Mouse (Mus musculus): ENCODE measurements at regions not wholly inside any gene's neighbourhood (a gene's known extent, or its start where the extent isn't known, plus 50 kb on each side); places are given as distances from the start of the nearest gene placed in this dataset.
"Not testable (repeated sequence)": the region's sequence is repeated elsewhere in the genome, so short reads cannot be mapped to it uniquely, and the experiment has no call there.

DNA sequence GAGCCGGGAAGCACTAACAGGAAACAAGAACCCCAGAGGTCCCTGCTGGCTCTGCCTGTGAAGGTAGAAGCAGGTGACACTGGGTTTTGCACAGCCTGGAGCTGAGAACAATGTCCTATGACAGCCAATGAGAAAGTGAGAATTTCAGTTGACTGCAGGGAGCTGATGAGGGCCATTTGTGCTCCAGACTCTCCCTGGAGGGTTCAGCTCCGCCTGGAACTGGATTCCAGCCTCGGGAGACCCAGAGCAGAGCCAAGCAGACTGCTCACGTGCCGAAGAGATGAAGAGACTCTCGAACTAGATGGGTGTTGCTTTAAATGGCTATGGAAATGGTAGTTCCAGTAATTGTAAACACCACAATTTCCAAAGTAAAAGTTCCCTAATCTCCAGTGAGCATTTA lies 93.5 kb downstream of the Cand1 start:
- DNase-seq (ENCODE audit: low spot score in 2 of 2): no peak

DNA sequence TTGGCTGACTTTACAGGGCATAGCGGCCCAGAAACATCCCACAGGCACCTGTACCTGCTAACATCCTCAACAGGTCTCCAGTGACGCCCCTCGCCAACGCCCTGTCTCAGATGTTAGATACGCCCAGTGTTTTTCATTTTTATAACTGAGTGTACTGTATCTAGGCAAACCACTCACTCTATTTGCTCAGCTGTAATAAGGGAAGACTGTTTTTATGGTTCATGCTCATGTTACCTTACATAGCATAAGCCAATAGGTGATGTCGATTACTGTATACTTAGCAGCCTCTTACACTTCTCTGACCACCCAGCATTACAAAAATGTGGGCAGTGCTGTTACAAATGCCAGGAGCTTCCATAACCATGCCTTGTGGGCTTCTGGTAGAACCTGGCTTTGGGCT lies 97.0 kb downstream of the Cand1 start:
- DNase-seq (ENCODE audit: low spot score in 2 of 2): no peak

GRCm38 (mm10) chr10:119142307-119142706 lies 97.5 kb downstream of the Cand1 start:
- peak in 1 of 2 experiments; percentile 13 for DNase-seq (ENCODE audit: low spot score in 2 of 2)

DNA sequence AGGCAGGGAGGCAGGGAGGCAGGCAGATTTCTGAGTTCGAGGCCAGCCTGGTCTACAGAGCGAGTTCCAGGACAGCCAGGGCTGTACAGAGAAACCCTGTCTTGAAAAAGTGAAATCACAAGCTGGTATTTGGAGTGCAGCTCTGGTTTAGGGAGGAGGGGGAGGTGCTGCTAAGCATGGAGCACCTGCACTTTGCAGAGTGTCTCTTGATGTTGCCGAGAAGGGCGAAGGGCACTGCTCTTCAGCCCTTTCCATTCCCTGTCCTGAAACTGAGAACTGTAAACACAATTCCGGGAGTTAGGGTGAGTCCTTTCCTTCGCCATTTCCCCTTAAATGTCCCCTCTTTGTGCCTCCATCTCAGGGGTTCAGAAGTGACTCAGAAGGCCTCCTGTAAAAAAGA lies 101.6 kb downstream of the Cand1 start:
- DNase-seq (ENCODE audit: low spot score in 2 of 2): no peak

DNA sequence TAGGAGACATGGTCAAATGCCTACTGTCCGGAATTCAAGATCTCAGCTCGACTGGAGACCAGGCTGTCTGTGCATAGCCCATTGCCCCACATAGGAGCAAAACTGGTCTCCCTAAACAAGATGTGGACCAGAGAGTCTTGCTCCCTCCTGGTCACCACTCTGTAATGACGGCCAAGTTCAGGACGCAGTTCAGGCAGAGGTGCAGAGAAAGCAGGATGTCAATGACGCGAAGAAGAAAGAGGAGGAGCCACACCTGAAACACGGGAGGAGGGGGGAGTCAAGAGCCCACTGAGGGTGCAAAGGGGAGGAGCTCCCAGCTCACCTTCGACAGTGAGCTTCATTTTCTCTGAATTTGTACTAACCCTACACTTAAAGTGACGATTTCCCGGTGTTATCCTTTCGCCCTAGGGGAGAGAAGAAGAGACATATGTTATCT lies 104.3 kb downstream of the Cand1 start:
- no peak for DNase-seq (ENCODE audit: low spot score in 2 of 2)

DNA sequence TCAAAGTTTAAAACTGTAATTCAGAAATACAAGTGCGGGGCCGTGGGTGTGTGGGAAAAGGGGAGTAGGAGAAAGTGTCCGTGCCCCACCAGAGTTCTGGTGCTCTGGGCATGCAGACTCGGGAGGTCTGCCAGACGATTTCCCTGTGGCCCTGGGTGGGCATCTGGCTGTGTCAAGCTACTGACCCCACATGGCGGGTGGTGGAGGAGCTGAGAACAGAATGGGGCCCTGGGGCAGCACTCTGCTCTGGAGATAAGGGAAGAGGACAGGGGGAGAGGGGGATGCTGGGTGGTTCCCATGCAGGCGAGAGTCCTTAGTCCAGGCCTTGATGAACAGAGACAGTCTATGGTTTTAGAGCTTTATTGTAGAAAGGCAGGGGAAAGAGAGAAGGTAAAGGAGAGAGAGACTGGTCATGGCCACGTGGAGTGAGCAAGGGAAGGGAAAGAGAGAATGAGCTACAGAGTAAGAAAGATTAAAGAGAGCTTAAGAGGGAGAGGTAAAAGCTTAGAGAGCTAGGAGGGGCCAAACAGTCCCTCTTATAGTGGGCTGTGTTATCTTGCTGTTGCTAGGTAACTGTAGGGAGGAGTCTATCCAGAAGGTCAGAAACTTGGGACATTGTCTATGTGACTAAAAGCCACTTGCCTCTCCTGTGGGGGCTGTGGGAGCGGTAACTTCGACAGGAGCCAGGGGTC lies 104.9 kb downstream of the Cand1 start:
- no peak for DNase-seq (ENCODE audit: low spot score in 2 of 2)

DNA sequence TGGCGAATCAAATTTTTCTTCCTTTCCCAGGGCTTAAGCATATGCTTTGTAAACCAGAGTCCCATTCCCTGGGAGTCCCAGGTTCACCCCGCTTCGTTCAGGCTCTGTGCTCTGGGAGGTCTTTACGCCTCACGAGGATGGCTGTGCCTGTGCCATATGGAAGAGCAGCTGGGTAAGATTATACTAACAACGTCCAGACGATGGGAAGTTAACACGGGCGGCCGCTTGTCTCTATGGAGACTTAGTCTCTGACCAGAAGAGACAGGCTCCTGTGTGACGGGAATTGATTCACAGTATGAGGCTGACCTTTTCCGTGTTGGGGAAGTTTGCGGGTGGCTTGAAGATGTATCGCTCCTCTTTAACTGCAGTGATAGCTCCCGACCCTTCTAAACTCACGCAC lies 107.9 kb downstream of the Cand1 start:
- peak; percentile 16 to 20 for DNase-seq (ENCODE audit: low spot score in 2 of 2)

DNA sequence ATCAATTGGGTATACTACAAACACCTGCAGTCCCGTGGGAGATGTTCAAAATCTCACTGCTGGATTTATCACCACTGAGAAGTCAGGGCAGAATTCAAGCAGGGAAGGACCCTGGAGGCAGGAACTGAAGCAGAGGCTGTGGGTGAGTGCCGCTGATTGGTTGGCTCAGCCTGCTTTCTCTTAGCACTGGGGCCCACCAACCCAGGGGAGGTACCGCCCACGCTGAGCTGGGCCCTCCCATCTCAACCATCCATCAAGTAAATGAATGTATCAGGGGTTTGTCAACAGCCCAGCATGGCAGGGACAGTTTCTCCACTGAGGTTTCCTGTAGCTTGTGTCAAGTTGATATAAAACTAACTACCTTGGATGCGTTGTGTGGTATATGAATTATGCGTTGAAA lies 109.2 kb downstream of the Cand1 start:
- no peak for DNase-seq (ENCODE audit: low spot score in 2 of 2)

GRCm38 (mm10) chr10:119128035-119128434 lies 111.8 kb downstream of the Cand1 start:
- no peak for DNase-seq (ENCODE audit: low spot score in 2 of 2)

DNA sequence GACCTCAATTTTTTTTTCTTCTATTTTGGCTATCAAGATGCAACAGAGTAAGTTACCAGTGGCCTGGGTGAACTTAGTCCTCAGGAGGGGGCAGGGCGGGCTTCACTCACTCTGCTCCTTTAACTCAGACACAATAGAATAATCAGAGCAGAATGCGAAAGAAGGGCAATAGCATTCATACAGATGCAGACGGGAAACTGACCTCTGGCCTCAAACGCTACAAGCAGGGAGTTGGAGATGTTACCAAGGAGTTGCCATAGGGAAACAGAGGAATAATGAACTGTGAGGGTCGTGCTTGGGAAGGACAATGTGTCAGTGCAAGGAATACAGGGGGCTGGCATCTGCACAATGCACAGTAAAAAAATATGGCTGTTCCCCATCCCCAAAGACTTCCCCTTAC lies 116.3 kb downstream of the Cand1 start:
- no peak for DNase-seq (ENCODE audit: low spot score in 2 of 2)

DNA sequence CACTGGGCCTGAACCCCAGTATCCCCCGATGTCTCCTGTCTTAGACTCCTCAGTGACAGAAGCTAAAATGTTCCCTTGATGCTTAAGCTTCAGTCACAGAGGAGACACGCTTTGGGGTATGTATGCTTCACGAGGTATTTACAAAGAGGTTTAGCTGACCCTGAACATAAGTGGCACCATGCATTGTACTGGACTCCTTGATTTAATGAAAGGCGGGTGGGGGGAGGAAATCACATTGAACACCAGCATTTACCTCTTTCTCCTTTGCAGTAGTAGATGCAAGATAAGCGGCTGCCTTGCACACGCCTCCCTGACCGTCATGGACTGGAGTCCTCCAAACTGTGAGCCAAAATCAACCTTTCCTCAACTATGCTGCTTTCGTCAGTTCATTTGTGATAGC lies 117.5 kb downstream of the Cand1 start:
- DNase-seq (ENCODE audit: low spot score in 2 of 2): no peak

DNA sequence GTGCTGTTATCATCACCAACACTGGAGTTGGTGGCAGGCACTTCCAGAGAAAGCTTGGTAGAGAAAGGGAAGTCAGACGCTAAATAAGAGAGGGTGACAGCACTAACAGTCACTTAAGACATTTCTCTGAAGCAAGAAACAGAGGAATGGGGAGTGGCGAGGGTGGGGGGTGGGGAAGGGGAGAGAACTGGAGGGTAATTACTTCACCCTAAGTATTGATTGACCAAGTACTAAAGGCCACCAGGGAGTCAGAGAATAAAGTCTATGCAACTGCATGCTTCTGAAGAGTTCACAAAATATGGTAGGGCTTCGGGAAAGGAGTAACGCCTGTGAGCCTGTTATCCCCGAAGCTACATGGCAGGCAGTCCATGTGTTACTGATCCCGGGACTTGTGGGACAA lies 118.3 kb downstream of the Cand1 start:
- DNase-seq (ENCODE audit: low spot score in 2 of 2): no peak

DNA sequence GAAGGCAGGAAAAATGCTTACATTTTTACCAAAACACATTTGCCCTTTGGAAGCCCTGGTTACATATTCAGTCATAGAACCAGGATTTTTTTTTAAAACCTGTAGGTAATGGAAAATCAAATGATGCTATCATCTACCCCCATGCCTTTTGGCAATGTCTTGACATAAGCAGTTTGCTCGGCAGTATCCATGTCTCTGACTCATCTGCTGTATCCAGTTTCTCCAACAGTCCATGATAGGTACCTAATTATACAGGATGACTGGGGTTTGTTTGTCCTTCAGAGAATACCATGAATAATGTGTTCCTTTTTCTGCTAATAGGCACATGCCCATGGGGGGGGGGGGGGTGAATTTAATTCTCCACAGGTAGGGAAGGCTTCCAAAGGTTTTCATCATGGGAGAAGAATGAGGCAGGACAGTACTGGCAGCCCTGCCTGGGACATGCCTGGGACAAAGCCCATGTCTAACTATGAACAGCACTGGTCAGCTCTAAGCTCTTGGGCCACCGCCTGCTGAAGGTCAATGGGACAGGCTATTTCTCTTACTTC lies 122.9 kb downstream of the Cand1 start:
- no peak for DNase-seq (ENCODE audit: low spot score in 2 of 2)

DNA sequence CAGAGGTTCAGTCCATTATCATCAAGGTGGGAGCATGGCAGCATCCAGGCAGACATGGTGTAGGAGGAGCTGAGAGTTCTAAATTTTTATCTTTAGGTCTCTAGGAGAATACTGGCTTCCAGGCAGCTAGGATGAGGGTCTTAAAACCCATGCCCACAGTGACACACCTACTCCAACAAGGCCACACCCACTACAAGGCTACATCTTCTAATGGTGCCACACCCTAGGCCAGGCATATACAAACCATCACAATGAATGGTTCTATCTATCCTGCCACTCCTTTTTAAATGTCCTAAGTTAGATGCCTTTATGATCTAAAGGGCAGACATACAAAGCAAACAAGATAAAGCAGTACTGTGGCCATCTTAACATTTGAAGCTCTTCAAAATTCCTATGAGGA lies 124.7 kb downstream of the Cand1 start:
- DNase-seq (ENCODE audit: low spot score in 2 of 2): not testable (repeated sequence)

DNA sequence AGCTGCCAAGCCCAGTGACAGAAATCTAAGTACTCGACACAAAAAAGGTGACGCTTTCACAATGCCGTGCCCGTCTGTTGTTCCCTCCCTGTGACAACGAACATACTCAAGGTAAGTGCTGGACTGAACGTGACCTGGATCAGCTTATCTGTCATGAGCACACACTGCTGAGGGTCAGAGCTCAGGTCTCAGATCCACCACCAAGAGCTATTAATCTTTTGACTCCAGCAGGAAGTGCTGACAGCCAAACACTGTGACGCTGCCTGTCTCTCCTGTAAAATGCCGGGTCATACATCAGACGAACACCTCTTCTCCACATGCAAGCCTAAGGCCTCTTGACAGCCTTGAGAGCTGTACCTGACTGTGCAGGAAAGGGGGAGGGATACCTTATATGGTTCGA lies 125.2 kb downstream of the Cand1 start:
- no peak for DNase-seq (ENCODE audit: low spot score in 2 of 2)

DNA sequence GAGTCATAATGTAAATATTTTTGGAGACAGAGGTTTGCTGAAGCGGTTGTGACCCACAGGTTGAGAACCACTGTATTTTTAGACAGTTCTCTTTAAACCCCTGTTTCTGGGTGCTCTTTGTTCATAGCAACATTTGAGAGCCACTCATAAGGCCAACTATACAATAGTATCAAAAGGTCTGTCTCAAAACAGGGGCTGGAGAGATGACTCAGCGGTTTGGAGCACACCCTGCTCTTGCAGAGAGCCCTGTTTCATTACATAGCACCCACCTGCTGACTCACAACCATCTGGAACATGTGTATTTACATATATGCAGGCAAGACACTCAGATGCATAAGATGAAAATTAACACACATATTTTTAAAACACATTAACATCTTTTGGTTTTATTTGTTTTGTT lies 128.0 kb downstream of the Cand1 start:
- DNase-seq (ENCODE audit: low spot score in 2 of 2): no peak

DNA sequence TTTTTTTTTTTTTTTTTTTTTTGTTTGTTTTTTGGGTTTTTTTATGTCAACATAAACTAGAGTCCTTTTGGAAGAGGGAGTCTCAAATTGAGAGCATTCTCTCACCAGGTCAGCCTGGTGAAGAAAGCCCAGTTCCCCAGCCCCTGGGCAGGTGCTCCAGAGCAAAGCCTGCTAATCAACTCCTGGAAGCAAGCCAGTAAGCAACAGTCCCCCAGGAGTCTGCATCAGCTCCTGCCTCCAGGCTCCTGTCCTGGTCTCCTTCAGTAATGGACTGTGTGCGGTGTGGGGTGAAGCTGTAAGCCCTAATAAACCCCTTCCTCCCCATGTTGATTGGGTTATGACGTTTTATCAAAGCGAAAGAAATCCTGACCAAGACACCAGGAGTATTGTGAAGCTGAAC lies 128.4 kb downstream of the Cand1 start:
- DNase-seq (ENCODE audit: low spot score in 2 of 2): no peak

DNA sequence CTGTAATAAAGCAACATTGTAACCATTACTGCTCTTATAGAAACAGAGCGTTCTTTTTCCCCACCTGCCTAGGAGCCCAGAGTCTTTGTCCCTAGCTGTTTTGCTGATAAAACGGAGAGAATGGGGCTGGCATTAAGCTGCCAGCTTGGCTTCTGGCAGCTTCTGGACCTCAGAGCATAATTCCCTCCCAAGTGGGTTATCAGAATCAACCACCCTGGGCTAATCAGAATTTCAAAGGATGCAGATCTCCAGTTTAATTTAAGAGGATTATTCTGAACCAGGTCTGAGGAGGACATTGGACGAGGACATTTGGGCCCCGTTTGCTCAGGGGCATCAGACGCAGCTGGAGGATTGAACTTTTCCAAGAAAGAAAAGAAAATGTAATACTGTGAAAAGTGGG lies 129.2 kb downstream of the Cand1 start:
- DNase-seq (ENCODE audit: low spot score in 2 of 2): no peak

GRCm38 (mm10) chr10:119109207-119109606 lies 130.6 kb downstream of the Cand1 start:
- no peak for DNase-seq (ENCODE audit: low spot score in 2 of 2)

- DNase-seq (ENCODE audit: low spot score in 2 of 2): no peak
Measured at GRCm38 (mm10) chr10:119107728-119108127, 132.1 kb downstream of the Cand1 start.

DNA sequence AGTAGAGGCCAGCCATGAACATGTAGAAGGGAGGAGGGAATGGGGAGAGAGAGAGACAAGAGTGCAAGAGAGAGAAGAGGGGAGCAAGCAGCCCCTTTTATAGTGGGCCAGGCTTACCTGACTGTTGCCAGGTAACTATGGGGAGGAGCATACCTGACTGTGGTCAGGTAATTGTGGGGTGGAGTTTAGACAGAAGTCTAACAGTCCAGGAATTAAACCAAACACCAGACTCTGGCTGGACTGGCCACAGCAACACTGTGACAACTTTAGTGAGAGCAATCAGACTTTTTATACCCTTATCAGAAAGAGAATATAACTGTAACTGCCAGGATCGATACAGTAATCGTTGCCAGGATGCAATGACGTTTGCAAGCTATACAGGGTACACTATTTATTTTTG lies 133.8 kb downstream of the Cand1 start:
- DNase-seq (ENCODE audit: low spot score in 2 of 2): no peak

GRCm38 (mm10) chr10:119105279-119105881 lies 134.5 kb downstream of the Cand1 start:
- DNase-seq (ENCODE audit: low spot score in 2 of 2): no peak

DNA sequence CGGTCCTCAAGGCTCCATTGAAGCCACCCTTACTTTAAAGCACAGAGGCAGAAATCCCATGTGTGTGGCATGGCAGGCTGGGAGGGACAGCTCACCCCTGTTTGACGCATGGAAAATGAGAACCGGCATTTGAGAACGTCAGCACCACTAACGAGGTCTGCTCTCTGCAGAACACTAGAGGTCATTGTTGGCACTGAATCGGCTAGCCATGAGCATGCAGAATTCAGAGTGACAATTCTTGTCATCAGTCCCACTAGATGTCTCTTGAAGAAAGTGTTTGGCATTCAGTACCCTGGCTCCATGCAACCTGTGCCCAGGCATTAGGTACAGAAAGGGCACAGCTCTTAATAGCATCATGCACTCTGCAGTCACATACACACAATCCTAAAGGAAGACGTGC lies 139.3 kb downstream of the Cand1 start:
- DNase-seq (ENCODE audit: low spot score in 2 of 2): no peak

Data from layer of hippocampus, postnatal 10 days (tissue).